Mouse (Mus musculus) bone marrow macrophage, adult 2 months (primary cell): ENCODE data around the gene Cyfip1.

Experiments
- CTCF ChIP-seq: IDR thresholded peaks from 2 replicates; pipeline ENCODE4 v1.5.1; 2012; ENCODE audit warnings: low read depth, mild to moderate bottlenecking, low read length, moderate library complexity
- POLR2A ChIP-seq: IDR thresholded peaks from 2 replicates; pipeline ENCODE4 v1.6.1; 2012; ENCODE audit warnings: mild to moderate bottlenecking, low read depth, low read length, borderline replicate concordance

GRCm38 (mm10) chr7:55809967-55810366, 31.6 kb upstream of the Cyfip1 start:
- TF ChIP-seq POLR2A (no peak), CTCF (no peak)
